Mouse (Mus musculus): ENCODE measurements around the gene Tbc1d2.
"Not testable (repeated sequence)": the region's sequence is repeated elsewhere in the genome, so short reads cannot be mapped to it uniquely, and the experiment has no call there.

The Tbc1d2 gene

GRCm38 (mm10) chr4:46642924-46643675, 6.9 kb downstream of the Tbc1d2 start:
- peak; percentile 29 to 72 for DNase-seq (ENCODE audit: low read depth in 1 of 2, low spot score in 2 of 2)

GRCm38 (mm10) chr4:46641283-46641682, 8.7 kb downstream of the Tbc1d2 start:
- no peak for DNase-seq (ENCODE audit: low read depth in 1 of 2, low spot score in 2 of 2)

GRCm38 (mm10) chr4:46639866-46640265, 10.1 kb downstream of the Tbc1d2 start:
- DNase-seq (ENCODE audit: low read depth in 1 of 2, low spot score in 2 of 2) = no peak

- DNase-seq (ENCODE audit: low read depth in 1 of 2, low spot score in 2 of 2) = not testable (repeated sequence)
These were observed 12.8 kb downstream of the Tbc1d2 start for GRCm38 (mm10) chr4:46637250-46637649.

- DNase-seq (ENCODE audit: low read depth in 1 of 2, low spot score in 2 of 2) = no peak
These were observed 14.1 kb downstream of the Tbc1d2 start for GRCm38 (mm10) chr4:46635702-46636430.

- DNase-seq (ENCODE audit: low read depth in 1 of 2, low spot score in 2 of 2) = no peak
These were observed 15.1 kb downstream of the Tbc1d2 start for GRCm38 (mm10) chr4:46634881-46635280.

- DNase-seq (ENCODE audit: low read depth in 1 of 2, low spot score in 2 of 2) = not testable (repeated sequence)
These were observed 16.4 kb downstream of the Tbc1d2 start for GRCm38 (mm10) chr4:46633565-46633964.

GRCm38 (mm10) chr4:46632465-46632864, 17.5 kb downstream of the Tbc1d2 start:
- DNase-seq (ENCODE audit: low read depth in 1 of 2, low spot score in 2 of 2) = no peak

GRCm38 (mm10) chr4:46630390-46630789, 19.6 kb downstream of the Tbc1d2 start:
- DNase-seq (ENCODE audit: low read depth in 1 of 2, low spot score in 2 of 2) = peak; percentile 74 to 79

GRCm38 (mm10) chr4:46628873-46629272, 21.1 kb downstream of the Tbc1d2 start:
- DNase-seq (ENCODE audit: low read depth in 1 of 2, low spot score in 2 of 2) = no peak

- no peak for DNase-seq (ENCODE audit: low read depth in 1 of 2, low spot score in 2 of 2)
These were observed 21.9 kb downstream of the Tbc1d2 start for GRCm38 (mm10) chr4:46628081-46628480.

GRCm38 (mm10) chr4:46625101-46625500, 24.9 kb downstream of the Tbc1d2 start:
- DNase-seq (ENCODE audit: low read depth in 1 of 2, low spot score in 2 of 2) = no peak

- no peak for DNase-seq (ENCODE audit: low read depth in 1 of 2, low spot score in 2 of 2)
These were observed 27.0 kb downstream of the Tbc1d2 start for GRCm38 (mm10) chr4:46623007-46623406.

GRCm38 (mm10) chr4:46620946-46621345, 29.1 kb downstream of the Tbc1d2 start:
- no peak for DNase-seq (ENCODE audit: low read depth in 1 of 2, low spot score in 2 of 2)

- no peak for DNase-seq (ENCODE audit: low read depth in 1 of 2, low spot score in 2 of 2)
These were observed 29.7 kb downstream of the Tbc1d2 start for GRCm38 (mm10) chr4:46620330-46620729.

- no peak for DNase-seq (ENCODE audit: low read depth in 1 of 2, low spot score in 2 of 2)
These were observed 31.7 kb downstream of the Tbc1d2 start for GRCm38 (mm10) chr4:46618196-46618817.

- no peak for DNase-seq (ENCODE audit: low read depth in 1 of 2, low spot score in 2 of 2)
These were observed 32.6 kb downstream of the Tbc1d2 start for GRCm38 (mm10) chr4:46617408-46617807.

GRCm38 (mm10) chr4:46614641-46615040, 35.4 kb downstream of the Tbc1d2 start:
- DNase-seq (ENCODE audit: low read depth in 1 of 2, low spot score in 2 of 2) = peak; percentile 58 to 69

GRCm38 (mm10) chr4:46613618-46614017, 36.4 kb downstream of the Tbc1d2 start:
- DNase-seq (ENCODE audit: low read depth in 1 of 2, low spot score in 2 of 2) = no peak

- peak in 1 of 2 experiments; percentile 80 for DNase-seq (ENCODE audit: low read depth in 1 of 2, low spot score in 2 of 2)
These were observed 38.8 kb downstream of the Tbc1d2 start for GRCm38 (mm10) chr4:46611181-46611580.

GRCm38 (mm10) chr4:46607601-46608000, 42.4 kb downstream of the Tbc1d2 start:
- DNase-seq (ENCODE audit: low read depth in 1 of 2, low spot score in 2 of 2) = no peak

GRCm38 (mm10) chr4:46605451-46605850, 44.6 kb downstream of the Tbc1d2 start:
- no peak for DNase-seq (ENCODE audit: low read depth in 1 of 2, low spot score in 2 of 2)

All from monocyte, adult 2 months (primary cell).